Mouse (Mus musculus) neural tube, embryonic 15.5 days (tissue): ENCODE measurements around the gene Acsl6. TPM values are rescaled to one million over a fixed set of nuclear protein-coding genes. Genes with fewer than 3 reads are reported as not detected.
"Not testable (repeated sequence)": the region's sequence is repeated elsewhere in the genome, so short reads cannot be mapped to it uniquely, and the experiment has no call there.

Experiments used
- ATAC-seq: fragments of 200-750 bp; cut with Nextera tagmentation; 2 replicates; pipeline ENCODE4 v1.8.0; 2017; ENCODE audit warnings: mild to moderate bottlenecking, moderate TSS enrichment, moderate library complexity; ENCODE audit not compliant: low FRiP score
- H3K27ac ChIP-seq: fragments of 300-500 bp; sonication (generic); replicated peaks from 2 replicates; pipeline ENCODE4 v1.5.1; 2015; ENCODE audit warnings: mild to moderate bottlenecking, inconsistent platforms
- H3K27me3 ChIP-seq: fragments of 300-500 bp; sonication (generic); replicated peaks from 2 replicates; pipeline ENCODE4 v1.6.1; 2015; ENCODE audit warnings: inconsistent platforms
- H3K36me3 ChIP-seq: fragments of 300-500 bp; sonication (generic); 2 replicates; pipeline ENCODE4 v1.6.1; 2015; ENCODE audit warnings: inconsistent platforms
- H3K4me1 ChIP-seq: fragments of 300-500 bp; sonication (generic); 2 replicates; pipeline ENCODE4 v1.6.1; 2015; ENCODE audit warnings: inconsistent platforms
- H3K4me2 ChIP-seq: fragments of 300-500 bp; sonication (generic); 2 replicates; pipeline ENCODE4 v1.6.1; 2015; ENCODE audit warnings: inconsistent platforms, mild to moderate bottlenecking, moderate library complexity
- H3K4me3 ChIP-seq: fragments of 300-500 bp; sonication (generic); replicated peaks from 2 replicates; pipeline ENCODE4 v1.5.1; 2015; ENCODE audit warnings: mild to moderate bottlenecking, inconsistent platforms
- H3K9ac ChIP-seq: fragments of 300-500 bp; sonication (generic); replicated peaks from 2 replicates; pipeline ENCODE4 v1.6.1; 2015; ENCODE audit warnings: mild to moderate bottlenecking, inconsistent platforms
- H3K9me3 ChIP-seq: fragments of 300-500 bp; sonication (generic); replicated peaks from 2 replicates; pipeline ENCODE4 v1.6.1; 2016; ENCODE audit warnings: inconsistent platforms
- WGBS: fragments of 180-500 bp; shearing (Covaris S2); methylation state at CpG from one replicate; pipeline ENCODE4 v1.1.7; 2015; ENCODE audit warnings: mixed read lengths; 5-methylcytosine and 5-hydroxymethylcytosine counted together
- polyA plus RNA-seq: library from polyadenylated mRNA; unstranded; fragments of >200 nt; fragmentation: Nextera tagmentation; extraction: Ambion mirVana; gene quantifications from 2 replicates; pipeline ENCODE4 v1.2.1, GENCODE M21; 2015

Acsl6 gene
- polyA plus RNA-seq, 1 experiment from 2014 or later, result 47.3 TPM

DNA sequence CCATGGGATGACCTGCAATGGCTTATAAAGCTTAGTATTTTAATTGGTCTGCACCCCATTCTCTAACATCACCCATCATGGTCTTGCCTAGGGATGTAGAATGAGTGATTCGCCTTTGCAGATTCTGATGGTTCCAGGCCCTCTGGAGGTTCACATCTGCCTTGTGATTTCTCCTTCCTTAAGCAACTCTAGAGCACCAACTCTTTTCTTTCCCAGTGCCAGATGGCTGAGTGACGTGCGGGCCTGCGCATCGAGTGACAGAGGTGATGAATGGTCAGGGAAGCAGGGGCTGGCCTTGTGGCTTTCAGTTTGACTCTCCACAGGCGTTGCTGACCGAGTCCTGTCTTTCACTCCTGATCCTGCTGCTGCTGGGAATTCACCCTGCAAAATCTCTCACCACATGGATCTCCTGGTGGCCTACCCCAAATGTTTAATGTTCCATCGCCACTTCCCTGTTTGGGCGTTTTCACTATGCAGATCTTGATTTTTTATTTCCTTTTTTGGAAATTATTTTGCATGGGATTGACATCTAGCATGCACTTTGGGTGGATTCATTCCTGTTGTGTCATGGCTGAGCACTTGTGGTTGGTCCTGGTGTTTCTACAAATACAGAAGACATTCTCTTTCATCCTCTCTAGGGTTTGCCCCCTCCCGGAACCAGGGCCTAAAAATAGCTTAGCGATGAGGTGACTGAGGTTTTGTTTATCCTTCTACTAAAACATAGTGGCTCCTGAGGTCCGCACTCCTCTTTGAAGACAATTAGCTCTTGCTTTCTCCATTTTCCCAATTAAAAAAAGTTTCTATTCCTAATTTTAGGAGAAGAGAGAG, 9.4 kb upstream of the Acsl6 start:
- no peak overlapping the region for H3K27ac ChIP-seq
- no peak overlapping the region for H3K9ac ChIP-seq
- no peak overlapping the region for H3K4me3 ChIP-seq
- no peaks in the 10 kb centered on the region for H3K36me3 ChIP-seq
- H3K4me1 ChIP-seq, result no peaks in the 10 kb centered on the region
- no peak overlapping the region for H3K4me2 ChIP-seq
- 0 out of 2 replicates have a peak, but pooled peaks cover 5% of the 10 kb centered on the region for H3K9me3 ChIP-seq
- 74% methylated on average over 12 of the region's 12 CpGs for WGBS
- H3K27me3 ChIP-seq, result no peaks in the 10 kb centered on the region
- ATAC-seq, result no peak

- H3K27ac ChIP-seq, result no peak overlapping the region
- 0 out of 2 replicates have a peak, but pooled peaks cover 5% of the 10 kb centered on the region for H3K9me3 ChIP-seq
- no peaks in the 10 kb centered on the region for H3K36me3 ChIP-seq
- no peak overlapping the region for H3K9ac ChIP-seq
- no peaks in the 10 kb centered on the region for H3K27me3 ChIP-seq
- no peaks in the 10 kb centered on the region for H3K4me1 ChIP-seq
- H3K4me3 ChIP-seq, result no peak overlapping the region
- WGBS, result 87% methylated on average over 4 of the region's 4 CpGs
- no peak overlapping the region for H3K4me2 ChIP-seq
- no peak for ATAC-seq
Measured at GRCm38 (mm10) chr11:54295971-54296370, 7.6 kb upstream of the Acsl6 start.

DNA sequence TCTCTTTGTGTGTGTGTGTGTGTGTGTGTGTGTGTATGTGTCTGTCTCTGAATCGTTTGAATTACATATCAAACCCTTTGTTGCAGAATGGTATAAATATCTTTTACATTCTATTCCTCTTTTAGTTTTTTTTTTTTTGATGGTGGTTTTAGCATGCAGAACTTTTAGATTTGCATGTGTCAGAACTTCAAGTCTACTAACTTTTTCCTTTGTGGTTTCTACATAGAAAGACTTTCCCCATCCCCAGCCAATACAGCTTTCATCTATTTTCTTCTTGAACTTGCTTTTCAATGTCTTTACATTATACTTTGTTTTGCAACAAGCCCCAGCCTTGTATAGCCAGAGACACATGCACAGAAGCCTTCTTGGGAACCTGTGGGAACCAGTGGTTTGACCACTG, 6.9 kb upstream of the Acsl6 start:
- no peak overlapping the region for H3K27ac ChIP-seq
- H3K36me3 ChIP-seq, result no peaks in the 10 kb centered on the region
- H3K4me2 ChIP-seq, result no peak overlapping the region
- ATAC-seq, result no peak
- 100% methylated on average over 1 of the region's 1 CpGs for WGBS
- H3K4me3 ChIP-seq, result no peak overlapping the region
- 0 out of 2 replicates have a peak, but pooled peaks cover 5% of the 10 kb centered on the region for H3K9me3 ChIP-seq
- H3K4me1 ChIP-seq, result 0 out of 2 replicates have a peak, but pooled peaks cover 3% of the 10 kb centered on the region
- no peaks in the 10 kb centered on the region for H3K27me3 ChIP-seq
- no peak overlapping the region for H3K9ac ChIP-seq

GRCm38 (mm10) chr11:54297471-54297870, 6.1 kb upstream of the Acsl6 start:
- not testable (repeated sequence) for H3K4me2 ChIP-seq, ATAC-seq, H3K9me3 ChIP-seq, H3K4me3 ChIP-seq, H3K36me3 ChIP-seq, H3K27me3 ChIP-seq, H3K27ac ChIP-seq, H3K9ac ChIP-seq
- WGBS, result 73% methylated on average over 2 of the region's 2 CpGs
- peaks cover 10% of the 10 kb centered on the region; the same call in 1 of the 2 replicates for H3K4me1 ChIP-seq

DNA sequence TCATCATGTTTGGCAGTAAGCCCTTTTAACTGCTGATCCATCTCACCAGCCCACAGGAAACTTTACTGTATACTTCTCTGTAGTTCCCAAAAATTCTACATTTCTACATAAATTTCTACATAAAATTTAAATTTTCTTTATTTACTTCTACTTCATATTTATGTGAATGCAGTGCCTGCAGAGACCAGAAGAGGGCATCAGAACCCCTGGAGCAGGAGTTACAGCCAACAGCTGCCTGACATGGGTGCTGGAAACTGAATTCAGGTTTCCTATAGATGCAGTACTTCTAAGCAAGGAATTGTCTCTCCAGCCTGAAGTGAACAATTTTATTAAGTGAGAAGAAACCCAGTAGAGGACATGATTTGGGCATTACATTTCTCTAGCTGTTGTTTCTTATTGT, 4.8 kb upstream of the Acsl6 start:
- no peak overlapping the region for H3K4me3 ChIP-seq
- no peak for ATAC-seq

DNA sequence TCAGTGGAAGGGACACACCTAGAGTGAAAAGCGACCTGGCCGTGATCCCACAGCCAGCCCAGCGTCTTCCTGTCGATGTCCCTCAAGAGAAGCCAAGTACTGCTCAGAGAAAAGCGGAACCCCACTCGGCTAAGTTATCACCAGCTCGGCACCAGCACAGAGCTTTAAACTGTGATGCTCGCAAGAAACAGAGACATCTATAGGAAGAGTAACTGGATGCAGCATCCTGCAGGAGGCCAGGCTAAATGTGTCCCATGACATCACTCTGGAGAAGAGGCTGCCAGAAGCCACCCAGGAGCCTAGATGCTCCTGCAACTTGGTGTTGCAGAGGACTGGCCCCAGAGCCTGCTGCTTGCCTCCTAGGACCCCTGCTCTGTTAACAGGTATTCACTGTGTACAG, 1.6 kb upstream of the Acsl6 start:
- Histone ChIP-seq H3K27ac (peak overlapping the region; percentile 90; the same call in 1 of the 2 replicates), H3K4me3 (no peak overlapping the region), H3K4me2 (peak overlapping the region; percentile 59; the same call in 1 of the 2 replicates), H3K36me3 (no peaks in the 10 kb centered on the region), H3K27me3 (no peaks in the 10 kb centered on the region), H3K4me1 (peaks cover 44% of the 10 kb centered on the region), H3K9ac (no peak overlapping the region), H3K9me3 (0 out of 2 replicates have a peak, but pooled peaks cover 5% of the 10 kb centered on the region)
- ATAC-seq, result no peak
- WGBS, result 92% methylated on average over 8 of the region's 8 CpGs

More for the DNA sequence above, 4.8 kb upstream of the Acsl6 start:
- no peak overlapping the region for H3K27ac ChIP-seq
- H3K9ac ChIP-seq, result no peak overlapping the region
- H3K4me2 ChIP-seq, result no peak overlapping the region
- H3K36me3 ChIP-seq, result no peaks in the 10 kb centered on the region
- H3K27me3 ChIP-seq, result no peaks in the 10 kb centered on the region
- 0 out of 2 replicates have a peak, but pooled peaks cover 5% of the 10 kb centered on the region for H3K9me3 ChIP-seq
- H3K4me1 ChIP-seq, result peaks cover 20% of the 10 kb centered on the region; the same call in 1 of the 2 replicates

- 75% methylated on average over 3 of the region's 3 CpGs for WGBS
- peaks cover 50% of the 10 kb centered on the region for H3K4me1 ChIP-seq
- H3K9ac ChIP-seq, result peak overlapping the region; percentile 77; the same call in 1 of the 2 replicates
- H3K9me3 ChIP-seq, result 0 out of 2 replicates have a peak, but pooled peaks cover 5% of the 10 kb centered on the region
- no peaks in the 10 kb centered on the region for H3K27me3 ChIP-seq
- H3K27ac ChIP-seq, result peak overlapping the region; percentile 90
- H3K4me3 ChIP-seq, result 0 out of 2 replicates have a peak overlapping the region, but pooled peaks have one; percentile 71
- peak overlapping the region; percentile 59 for H3K4me2 ChIP-seq
- no peaks in the 10 kb centered on the region for H3K36me3 ChIP-seq
- ATAC-seq, result no peak
Measured at GRCm38 (mm10) chr11:54302606-54303005, 992 bp upstream of the Acsl6 start.

DNA sequence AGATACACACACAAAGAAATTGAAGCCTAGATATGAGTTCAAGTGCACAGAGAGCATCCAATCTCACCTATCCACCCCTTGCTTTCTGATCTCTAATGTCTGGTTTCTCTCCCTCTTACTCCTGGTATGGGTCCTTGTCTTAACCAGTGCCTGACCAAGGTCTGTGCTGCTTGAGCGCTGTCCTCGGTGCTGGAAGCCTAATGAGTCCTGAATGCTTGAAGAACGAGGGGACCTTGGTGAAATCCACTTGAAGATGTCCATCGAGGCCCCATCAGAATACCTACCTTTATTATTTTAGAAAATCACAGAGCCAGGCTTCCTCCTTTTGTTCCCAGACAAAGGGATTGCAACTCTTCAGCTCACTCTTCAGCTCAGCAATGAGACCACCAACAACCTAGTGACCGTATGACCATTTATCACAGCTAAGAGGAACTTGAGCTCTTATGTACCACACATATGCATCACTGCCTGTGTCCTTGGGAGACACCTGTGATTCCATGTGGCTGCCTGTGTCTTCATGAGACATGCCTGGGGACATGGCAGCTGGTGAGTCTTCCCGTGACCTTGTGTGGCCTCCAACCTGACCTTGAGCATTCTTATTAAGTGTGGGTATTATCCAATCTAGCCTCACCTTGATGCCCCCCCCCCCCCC, 396 bp upstream of the Acsl6 start:
- Histone ChIP-seq H3K36me3 (no peaks in the 10 kb centered on the region), H3K27me3 (no peaks in the 10 kb centered on the region), H3K4me2 (peak overlapping the region; percentile 59), H3K4me1 (peaks cover 51% of the 10 kb centered on the region), H3K9me3 (0 out of 2 replicates have a peak, but pooled peaks cover under 1% of the 10 kb centered on the region), H3K27ac (peak overlapping the region; percentile 90), H3K9ac (peak overlapping the region; percentile 77), H3K4me3 (peak overlapping the region; percentile 71)
- WGBS, result 23% methylated on average over 6 of the region's 6 CpGs
- ATAC-seq, result peak; percentile 45; the same call in 1 of the 2 replicates

DNA sequence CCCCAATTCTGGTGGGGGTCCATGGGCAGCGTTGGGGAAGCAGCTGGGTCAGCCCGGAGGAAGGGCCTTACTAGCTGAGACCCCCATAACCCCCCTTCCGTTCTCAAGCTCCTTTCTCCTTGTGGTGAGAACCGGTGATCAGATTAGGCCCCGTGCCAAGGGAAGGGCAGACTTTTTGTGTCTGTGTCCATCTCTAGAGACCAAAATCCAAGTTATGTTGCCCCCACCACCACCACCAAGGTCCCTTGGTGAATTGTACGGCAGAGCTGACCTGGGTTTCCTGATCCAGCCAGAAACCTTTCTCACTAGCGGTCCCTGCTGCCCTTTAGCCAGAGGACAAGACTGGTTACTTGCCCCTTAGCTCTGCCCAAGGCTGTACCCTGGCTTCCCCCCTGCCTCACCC, 874 bp downstream of the Acsl6 start:
- 0 out of 2 replicates have a peak, but pooled peaks have one; percentile 4 for ATAC-seq
- Histone ChIP-seq H3K36me3 (no peaks in the 10 kb centered on the region), H3K4me2 (peak overlapping the region; percentile 59), H3K4me1 (peaks cover 51% of the 10 kb centered on the region), H3K9ac (peak overlapping the region; percentile 77), H3K4me3 (peak overlapping the region; percentile 71), H3K27me3 (no peaks in the 10 kb centered on the region), H3K9me3 (no peaks in the 10 kb centered on the region), H3K27ac (peak overlapping the region; percentile 90)
- 1% methylated on average over 7 of the region's 7 CpGs for WGBS

DNA sequence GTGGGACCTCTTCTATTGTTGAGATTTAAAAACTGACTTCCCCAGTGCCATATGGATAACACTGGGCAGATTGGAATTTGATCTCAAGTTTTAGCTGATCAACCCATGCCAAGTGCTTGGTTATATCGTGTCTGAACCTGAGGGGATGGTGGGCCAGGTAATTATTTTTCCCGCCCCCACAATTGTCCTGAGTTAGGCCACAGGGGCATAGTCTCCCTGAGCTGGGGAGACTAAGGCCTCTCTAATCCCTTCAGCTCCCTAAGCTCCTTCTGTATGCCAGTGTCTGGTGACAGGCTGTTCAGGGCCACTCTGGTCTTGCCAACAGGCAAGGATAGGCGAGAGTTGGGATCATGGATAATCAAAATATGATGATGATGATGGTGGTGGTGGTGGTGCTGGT, 1.7 kb downstream of the Acsl6 start:
- WGBS, result 82% methylated on average over 3 of the region's 3 CpGs
- Histone ChIP-seq H3K9ac (peak overlapping the region; percentile 77), H3K9me3 (no peaks in the 10 kb centered on the region), H3K4me1 (peaks cover 51% of the 10 kb centered on the region), H3K36me3 (no peaks in the 10 kb centered on the region), H3K27ac (no peak overlapping the region), H3K4me2 (peak overlapping the region; percentile 59), H3K27me3 (no peaks in the 10 kb centered on the region), H3K4me3 (peak overlapping the region; percentile 71)
- ATAC-seq, result no peak

DNA sequence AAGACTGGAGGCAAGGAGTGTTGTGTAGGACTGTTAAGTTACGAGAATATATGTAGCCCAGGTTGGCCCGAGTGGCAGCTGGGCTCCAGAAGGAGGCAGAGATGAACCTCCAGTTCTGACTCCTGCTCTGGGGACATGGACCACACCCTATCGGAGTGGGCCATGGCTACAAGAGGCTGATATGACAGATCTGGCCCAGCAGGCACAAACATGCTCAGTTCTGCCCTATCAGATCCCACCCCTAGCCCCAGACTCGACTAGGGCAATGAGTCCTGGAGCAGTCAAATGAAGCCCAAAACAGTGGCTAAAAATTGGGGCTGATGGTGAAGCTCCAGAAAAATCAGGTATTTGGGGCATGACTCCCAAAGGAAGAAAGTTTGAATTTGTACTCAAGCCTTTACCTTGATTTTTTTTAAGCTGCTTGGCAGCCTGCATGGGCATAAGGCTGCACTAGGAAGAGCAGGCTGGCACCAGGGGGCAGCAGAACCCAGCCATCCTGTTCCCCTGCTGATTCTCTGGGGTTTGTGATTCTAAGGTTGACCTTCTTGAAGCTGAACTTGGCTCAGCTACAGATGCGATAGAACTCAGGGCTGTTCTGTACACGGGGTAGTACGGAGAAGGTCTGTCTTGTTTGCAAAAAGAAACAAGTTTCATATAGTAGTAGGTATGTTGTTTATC, 3.7 kb downstream of the Acsl6 start:
- Histone ChIP-seq H3K27me3 (no peaks in the 10 kb centered on the region), H3K4me2 (no peak overlapping the region), H3K36me3 (no peaks in the 10 kb centered on the region), H3K4me3 (no peak overlapping the region), H3K4me1 (peaks cover 58% of the 10 kb centered on the region), H3K27ac (no peak overlapping the region), H3K9me3 (no peaks in the 10 kb centered on the region), H3K9ac (no peak overlapping the region)
- ATAC-seq, result no peak
- 82% methylated on average over 7 of the region's 7 CpGs for WGBS
